Mouse (Mus musculus): Measurements from ENCODE around the gene Eif3f.
A peak's percentile ranks its signal among the peaks of the same experiment; 100 is the strongest.

Gene Eif3f

DNA sequence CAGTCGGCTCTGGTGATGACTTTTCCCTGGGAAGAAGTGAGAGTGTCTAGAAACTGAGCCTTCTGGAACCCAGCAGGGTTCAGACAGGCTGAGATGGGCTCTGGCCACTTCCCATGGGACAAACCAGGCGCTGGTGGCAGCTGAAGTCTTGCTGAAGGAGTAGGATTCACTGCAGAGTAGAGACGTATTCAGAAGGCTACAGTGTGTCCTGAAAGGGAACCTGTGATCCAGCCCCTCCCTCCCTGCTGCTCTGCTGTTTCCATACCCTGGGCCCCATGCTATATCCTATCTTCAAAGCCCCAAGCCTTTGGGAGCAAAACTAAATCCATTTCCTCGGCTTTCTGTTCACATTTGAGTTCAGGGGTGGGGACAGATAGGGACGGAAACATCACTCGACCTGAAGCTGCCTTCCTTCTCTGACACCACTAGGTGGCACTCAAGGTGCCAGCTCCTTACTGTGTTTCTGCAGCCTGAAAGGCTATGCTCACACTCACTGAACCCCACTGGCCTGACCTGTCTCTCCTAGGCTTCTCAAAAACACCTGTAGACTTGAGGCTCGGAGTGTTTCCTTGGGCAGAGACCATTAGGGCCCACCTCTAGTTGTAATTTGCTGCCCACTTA lies 32.6 kb downstream of the Eif3f start:
- DNase-seq (ENCODE audit: inconsistent age in 2 of 2, low spot score in 1 of 2) = peak; percentile 68 to 89

DNA sequence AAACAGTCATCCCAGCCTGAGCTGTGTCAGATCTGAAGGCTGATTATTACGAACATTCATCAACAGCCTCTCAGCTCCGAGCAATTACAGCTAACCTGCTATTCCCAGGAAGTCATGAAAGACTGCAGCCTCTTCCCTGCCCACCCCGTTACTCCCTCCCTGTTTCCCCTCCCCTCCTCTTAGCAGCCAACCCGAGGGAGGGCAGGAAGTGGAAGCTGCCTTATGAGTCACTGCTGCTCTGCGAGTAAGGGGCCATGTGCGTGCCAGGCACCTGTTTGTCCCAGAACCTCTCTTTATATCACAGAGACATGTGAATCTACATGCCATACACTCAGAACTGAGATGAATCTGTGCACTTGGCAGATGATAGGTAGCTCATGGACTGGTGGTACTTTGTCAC lies 34.0 kb downstream of the Eif3f start:
- peak; percentile 53 to 75 for DNase-seq (ENCODE audit: inconsistent age in 2 of 2, low spot score in 1 of 2)

DNA sequence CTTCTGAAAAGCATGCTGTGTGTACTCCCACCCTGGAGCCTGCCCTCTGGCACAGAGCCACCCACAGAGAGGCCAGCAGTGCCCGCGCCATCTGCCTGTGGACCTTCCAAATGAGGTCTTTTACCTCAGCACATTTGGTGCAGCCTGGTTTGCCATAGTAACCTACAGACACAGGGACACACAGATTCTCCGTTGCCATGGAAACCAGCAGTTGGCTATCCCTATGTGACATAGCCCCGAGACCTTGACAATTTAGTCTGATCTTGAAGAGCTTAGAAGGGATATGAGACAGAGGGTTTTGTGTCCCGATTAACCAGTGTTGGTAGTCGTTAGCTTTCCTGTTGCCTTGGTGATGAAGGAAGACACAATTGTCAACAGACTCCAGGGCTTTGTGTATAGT lies 38.1 kb downstream of the Eif3f start:
- peak; percentile 62 to 85 for DNase-seq (ENCODE audit: inconsistent age in 2 of 2, low spot score in 1 of 2)

DNA sequence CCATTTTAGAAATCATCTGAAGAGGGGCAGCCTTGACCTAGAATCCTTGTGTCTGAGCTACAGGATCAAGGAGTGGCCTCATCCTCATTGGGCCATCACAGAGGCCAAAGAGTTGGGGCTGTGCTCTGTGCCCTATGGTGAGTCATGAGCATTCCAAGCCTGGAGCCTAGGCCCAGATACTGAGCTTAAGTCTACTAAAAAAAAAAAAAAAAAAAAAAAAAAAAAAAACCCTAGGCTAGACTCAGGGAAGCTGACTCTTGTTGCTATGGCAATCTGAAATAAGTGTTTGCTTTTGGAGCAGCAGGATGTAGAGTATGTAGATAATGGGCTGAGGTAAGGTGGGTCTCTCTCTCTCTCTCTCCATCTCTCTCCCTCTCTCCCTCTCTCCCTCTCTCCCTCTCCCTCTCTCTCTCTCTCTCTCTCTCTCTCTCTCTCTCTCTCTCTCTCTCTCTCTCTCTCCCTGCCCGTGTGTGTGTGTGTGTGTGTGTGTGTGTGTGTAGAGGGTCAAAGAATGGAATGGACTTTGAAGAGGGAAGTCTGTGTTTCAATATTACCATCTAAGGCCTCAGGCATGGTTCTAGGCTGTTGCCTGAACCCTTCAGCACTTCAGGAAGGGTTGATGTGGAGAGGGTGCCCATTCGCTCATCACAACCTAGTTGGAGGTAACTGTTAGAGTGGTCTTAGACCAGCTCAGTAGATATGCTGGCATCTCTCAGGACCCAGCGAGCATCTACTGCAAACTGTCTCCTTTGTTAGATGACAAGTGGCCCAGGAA lies 51.9 kb downstream of the Eif3f start:
- DNase-seq (ENCODE audit: inconsistent age in 2 of 2, low spot score in 1 of 2) = peak in 1 of 2 experiments; percentile 59

DNA sequence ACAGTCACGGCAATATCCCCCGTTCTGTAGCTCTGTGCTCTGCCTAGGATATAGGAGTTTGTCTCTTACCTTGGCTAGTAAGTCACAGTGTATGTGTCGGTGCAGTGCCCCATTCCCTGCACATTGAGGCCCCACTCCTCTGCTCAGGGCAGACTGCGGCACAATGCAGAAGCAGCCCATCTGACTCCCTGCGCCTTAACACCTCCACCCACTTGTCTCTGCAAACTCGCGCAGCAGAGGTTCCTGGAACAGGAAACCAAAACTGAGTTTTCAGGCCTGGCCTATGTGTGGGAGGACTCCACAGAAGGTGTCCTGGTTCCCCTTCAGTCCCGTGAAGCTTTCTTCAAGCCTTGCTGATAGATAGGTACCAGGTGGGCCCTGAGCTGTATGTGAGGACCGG lies 57.0 kb downstream of the Eif3f start:
- DNase-seq (ENCODE audit: inconsistent age in 2 of 2, low spot score in 1 of 2) = no peak
